8 mouse cellular contexts compared by ENCODE assay signal in the genomic region with DNA sequence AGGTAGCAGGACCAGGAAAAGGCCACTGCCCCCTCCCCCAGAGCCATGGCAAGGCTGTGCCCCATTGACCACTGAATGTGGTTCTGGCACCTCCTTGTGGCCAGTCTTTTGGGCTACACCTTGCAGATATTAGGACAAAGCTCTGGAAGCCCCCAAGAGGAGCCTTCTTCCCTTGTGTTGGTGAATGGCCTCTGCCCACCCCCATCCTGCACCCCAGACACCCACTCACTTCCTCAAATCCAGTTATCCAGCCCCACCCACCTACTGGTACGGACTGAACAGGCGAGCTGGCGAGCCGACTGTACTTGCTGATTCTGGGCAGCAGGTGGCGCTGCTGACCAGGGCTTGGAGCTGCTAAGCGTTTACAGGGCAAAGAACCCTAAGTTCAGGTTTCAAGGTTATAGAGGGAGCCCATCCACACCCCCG. TPM values are rescaled to one million over a fixed set of nuclear protein-coding genes. Genes with fewer than 3 reads are reported as not detected.
DNase-seq lines count a peak whose midpoint lies in the region; ATAC-seq and TF ChIP-seq lines count a peak whose summit lies in the region.

No protein-coding gene starts in this region.

- TF ChIP-seq CTCF in E14TG2a.4 (conservative IDR thresholded peaks at IDR 0.05; ENCODE audit: low read length), result peak; percentile 96
- TF ChIP-seq CTCF in liver, postnatal 0 days (IDR thresholded peaks at IDR 0.05; ENCODE audit: low read depth), result peak; percentile 97

- peak overlapping the region; percentile 36 for H3K4me2 ChIP-seq in forebrain, embryonic 14.5 days (ENCODE audit: low read length)
- H3K4me2 ChIP-seq in liver, postnatal 0 days (ENCODE audit: low read depth, low read length), result peak overlapping the region; percentile 70
- peak overlapping the region; percentile 51 for H3K4me2 ChIP-seq in neural tube, embryonic 13.5 days

- DNase-seq in forebrain, embryonic 14.5 days (ENCODE audit: low spot score), result peak; percentile 83
- DNase-seq in heart, postnatal 14 days, result peak; percentile 88 to 92
- peak; percentile 87 for DNase-seq in layer of hippocampus, adult 11-12 months (ENCODE audit: low spot score)
- peak; percentile 89 for DNase-seq in liver, postnatal 0 days
- peak; percentile 31 for DNase-seq in telencephalon, adult 2 months (ENCODE audit: low read depth, low spot score)

- H3K9ac ChIP-seq in forebrain, embryonic 14.5 days (ENCODE audit: low read length), result peak overlapping the region; percentile 40; the same call in 1 of the 2 replicates
- 0 out of 2 replicates have a peak overlapping the region, but pooled peaks have one; percentile 30 for H3K9ac ChIP-seq in liver, postnatal 0 days (replicated peaks)
- 0 out of 2 replicates have a peak overlapping the region, but pooled peaks have one; percentile 41 for H3K9ac ChIP-seq in neural tube, embryonic 13.5 days

- WGBS in forebrain, embryonic 14.5 days, result 1% methylated on average over 7 of the region's 7 CpGs
- WGBS in liver, postnatal 0 days (ENCODE audit: insufficient replicate concordance), result under 1% methylated on average over 7 of the region's 7 CpGs
- under 1% methylated on average over 7 of the region's 7 CpGs for WGBS in neural tube, embryonic 13.5 days

- intact Hi-C loops in heart, postnatal 14 days (cut with DNase I), result loop anchor here (1.0 kb wide), 2 partner anchors 38 to 164 kb away; no protein-coding TSS in a partner anchor

- peaks cover 78% of the 10 kb centered on the region for H3K4me1 ChIP-seq in E14TG2a.4 (replicated peaks; ENCODE audit: low read depth, low read length)
- peaks cover 11% of the 10 kb centered on the region for H3K4me1 ChIP-seq in forebrain, embryonic 14.5 days (ENCODE audit: control insufficient read depth, insufficient read depth, low read length)
- peaks cover 26% of the 10 kb centered on the region for H3K4me1 ChIP-seq in liver, postnatal 0 days (ENCODE audit: insufficient read depth)
- peaks cover 30% of the 10 kb centered on the region for H3K4me1 ChIP-seq in neural tube, embryonic 13.5 days (replicated peaks)

- no peak for TF ChIP-seq EP300 in liver, postnatal 0 days (IDR thresholded peaks at IDR 0.05; ENCODE audit: low read depth)

- H3K9me3 ChIP-seq in E14TG2a.4 (ENCODE audit: low read length), result peaks cover 5% of the 10 kb centered on the region; the same call in 1 of the 2 replicates
- H3K9me3 ChIP-seq in forebrain, embryonic 14.5 days (replicated peaks; ENCODE audit: control insufficient read depth, low read length), result no peaks in the 10 kb centered on the region
- H3K9me3 ChIP-seq in liver, postnatal 0 days (ENCODE audit: low read length), result no peaks in the 10 kb centered on the region
- no peaks in the 10 kb centered on the region for H3K9me3 ChIP-seq in neural tube, embryonic 13.5 days

- peak; percentile 57; the same call in 1 of the 2 replicates for ATAC-seq in cerebellum, adult (ENCODE audit: insufficient number of reproducible peaks, low FRiP score, low TSS enrichment)
- peak; percentile 59 for ATAC-seq in forebrain, embryonic 14.5 days
- ATAC-seq in liver, postnatal 0 days, result peak; percentile 73
- ATAC-seq in neural tube, embryonic 13.5 days (ENCODE audit: low read depth), result peak; percentile 44

- H3K36me3 ChIP-seq in E14TG2a.4 (ENCODE audit: insufficient read depth, low read length), result no peaks in the 10 kb centered on the region
- H3K36me3 ChIP-seq in forebrain, embryonic 14.5 days (ENCODE audit: control insufficient read depth, insufficient read depth, low read length), result no peaks in the 10 kb centered on the region
- no peaks in the 10 kb centered on the region for H3K36me3 ChIP-seq in liver, postnatal 0 days (replicated peaks; ENCODE audit: insufficient read depth, low read length)
- no peaks in the 10 kb centered on the region for H3K36me3 ChIP-seq in neural tube, embryonic 13.5 days

- peaks cover 7% of the 10 kb centered on the region for H3K27me3 ChIP-seq in E14TG2a.4 (ENCODE audit: insufficient read depth, low read length)
- no peaks in the 10 kb centered on the region for H3K27me3 ChIP-seq in forebrain, embryonic 14.5 days (replicated peaks; ENCODE audit: control insufficient read depth, insufficient read depth, low read length)
- H3K27me3 ChIP-seq in liver, postnatal 0 days (ENCODE audit: insufficient read depth, low read length), result no peaks in the 10 kb centered on the region
- 0 out of 2 replicates have a peak, but pooled peaks cover 4% of the 10 kb centered on the region for H3K27me3 ChIP-seq in neural tube, embryonic 13.5 days

- no peak overlapping the region; the same call in 1 of the 2 replicates for H3K4me3 ChIP-seq in E14TG2a.4 (replicated peaks; ENCODE audit: low read length)
- no peak overlapping the region for H3K4me3 ChIP-seq in forebrain, embryonic 14.5 days (ENCODE audit: low read depth, low read length)
- H3K4me3 ChIP-seq in liver, postnatal 0 days (ENCODE audit: low read depth, low read length), result 0 out of 2 replicates have a peak overlapping the region, but pooled peaks have one; percentile 17
- peak overlapping the region; percentile 22 for H3K4me3 ChIP-seq in neural tube, embryonic 13.5 days

- no peak overlapping the region for H3K27ac ChIP-seq in forebrain, embryonic 14.5 days (ENCODE audit: low read depth, low read length)
- no peak overlapping the region for H3K27ac ChIP-seq in liver, postnatal 0 days (ENCODE audit: low read depth)
- H3K27ac ChIP-seq in neural tube, embryonic 13.5 days (replicated peaks), result no peak overlapping the region

RNA-seq across cellular contexts. Expression of gene Lif, which starts 1.3 kb away (rescaled TPM):
- not detected in 2 replicates for polyA plus RNA-seq in forebrain, embryonic 14.5 days (2014; fragmentation: Nextera tagmentation; extraction: Ambion mirVana)
- total RNA-seq in heart, postnatal 14 days (2021), result under 1 TPM; 0.14 to 0.37 TPM
- polyA plus RNA-seq in liver, postnatal 0 days (2015; fragmentation: Nextera tagmentation; extraction: Ambion mirVana), result not detected in 2 replicates
- polyA plus RNA-seq in neural tube, embryonic 13.5 days (2015; fragmentation: Nextera tagmentation; extraction: Ambion mirVana), result not detected in 2 replicates

RNA-seq across cellular contexts. Expression of gene Osm, which starts 22.4 kb away (rescaled TPM):
- polyA plus RNA-seq in forebrain, embryonic 14.5 days (2014; fragmentation: Nextera tagmentation; extraction: Ambion mirVana), result 0.14 TPM in 1 of 2 replicates, not detected in the other
- total RNA-seq in heart, postnatal 14 days (2021), result under 1 TPM in 1 of 2 experiments, not detected in 1; 0.10 TPM
- polyA plus RNA-seq in liver, postnatal 0 days (2015; fragmentation: Nextera tagmentation; extraction: Ambion mirVana), result 0.58 and 1.3 TPM in 2 replicates
- polyA plus RNA-seq in neural tube, embryonic 13.5 days (2015; fragmentation: Nextera tagmentation; extraction: Ambion mirVana), result not detected in 2 replicates

RNA-seq across cellular contexts. Expression of gene Castor1, which starts 40.6 kb away (rescaled TPM):
- 1.6 and 1.8 TPM in 2 replicates for polyA plus RNA-seq in forebrain, embryonic 14.5 days (2014; fragmentation: Nextera tagmentation; extraction: Ambion mirVana)
- total RNA-seq in heart, postnatal 14 days (2021), result 10 to 100 TPM in 1 of 2 experiments, 1 to 10 TPM in 1; 8.3 to 11.4 TPM
- polyA plus RNA-seq in liver, postnatal 0 days (2015; fragmentation: Nextera tagmentation; extraction: Ambion mirVana), result 1.8 and 2.0 TPM in 2 replicates
- 3.5 and 4.1 TPM in 2 replicates for polyA plus RNA-seq in neural tube, embryonic 13.5 days (2015; fragmentation: Nextera tagmentation; extraction: Ambion mirVana)

Comparison
In these comparisons a context has a peak if more than half of its experiments do, and no peak if none do; other contexts are left out.
1. H3K4me3 ChIP-seq: peak in liver, postnatal 0 days (single experiment) and neural tube, embryonic 13.5 days (single experiment); none in E14TG2a.4 (single experiment) and forebrain, embryonic 14.5 days (single experiment).
2. DNase-seq: peak in every context shown above with its lines; median percentile 90 in heart, postnatal 14 days; 89 in liver, postnatal 0 days; 87 in layer of hippocampus, adult 11-12 months; 83 in forebrain, embryonic 14.5 days; 31 in telencephalon, adult 2 months.
3. Peak in every context shown above with its lines, with median percentiles within 50 percentile points of each other: ATAC-seq, H3K4me2 ChIP-seq and H3K9ac ChIP-seq.